In genomic region chr17:6863521-6863920, GRCm38 (mm10) we compare ENCODE assay signal across 18 mouse cellular contexts.
A peak's percentile ranks its signal among the peaks of the same experiment; 100 is the strongest.
DNase-seq lines count a peak whose midpoint lies in the region; ATAC-seq and TF ChIP-seq lines count a peak whose summit lies in the region.
"Had no signal": no experiment of that assay in that cellular context is flagged by ENCODE, and none has a peak within 500 bp of the region (broad histone marks: within the 10 kb centered on the region; RNA-seq: fewer than 3 reads in every experiment).

No protein-coding gene starts in this region.

- DNase-seq in heart, adult 2 months, result peak; percentile 48 to 50
- no peak for DNase-seq in heart, embryonic 10.5 days (ENCODE audit: low spot score)
- peak; percentile 23 to 35 for DNase-seq in heart, postnatal 14 days
- peak; percentile 59 for DNase-seq in lung, postnatal 10 days
- DNase-seq in urinary bladder, postnatal 4 days (ENCODE audit: low spot score in 2 of 2), result no peak
- no peak for DNase-seq in MN1 (ENCODE audit: low spot score)
- DNase-seq in embryo, embryonic 11 days, result no peak
- DNase-seq: adrenal gland, postnatal 25 days; B cell, adult 2 months; cerebellum, adult 8-10 months; gastrocnemius, postnatal 14 days; right cerebral cortex, postnatal 25 days; thymus, adult 18-20 months had no signal

- H3K4me1 ChIP-seq in heart, adult 2 months (ENCODE audit: control insufficient read depth, insufficient read depth, low read length), result no peaks in the 10 kb centered on the region
- H3K4me1 ChIP-seq in heart, embryonic 10.5 days, result peaks cover 21% of the 10 kb centered on the region
- H3K4me1 ChIP-seq in kidney, embryonic 15.5 days, result peaks cover 54% of the 10 kb centered on the region

- no peak overlapping the region for H3K9ac ChIP-seq in heart, adult 2 months (ENCODE audit: low read depth, low read length)
- no peak overlapping the region for H3K9ac ChIP-seq in kidney, embryonic 15.5 days
- H3K9ac ChIP-seq: embryonic facial prominence, embryonic 15.5 days; limb, embryonic 15.5 days; lung, embryonic 15.5 days; midbrain, embryonic 13.5 days had no signal

- H3K27me3 ChIP-seq in heart, adult 2 months (ENCODE audit: control insufficient read depth, insufficient read depth, low read length), result no peaks in the 10 kb centered on the region
- H3K27me3 ChIP-seq in heart, embryonic 10.5 days (ENCODE audit: insufficient read depth, poor library complexity, severe bottlenecking), result peaks cover 61% of the 10 kb centered on the region
- H3K27me3 ChIP-seq in kidney, embryonic 15.5 days, result no peaks in the 10 kb centered on the region
- H3K27me3 ChIP-seq: limb, embryonic 15.5 days; lung, embryonic 15.5 days had no signal

- 66% methylated on average over 6 of the region's 6 CpGs for WGBS in heart, adult 2 months
- 71% methylated on average over 6 of the region's 6 CpGs for WGBS in heart, embryonic 10.5 days
- 46% methylated on average over 6 of the region's 6 CpGs for WGBS in kidney, embryonic 15.5 days

- no peaks in the 10 kb centered on the region for H3K9me3 ChIP-seq in heart, embryonic 10.5 days
- no peaks in the 10 kb centered on the region for H3K9me3 ChIP-seq in kidney, embryonic 15.5 days (replicated peaks)
- H3K9me3 ChIP-seq: embryonic facial prominence, embryonic 15.5 days; limb, embryonic 15.5 days; lung, embryonic 15.5 days; midbrain, embryonic 13.5 days had no signal

- no peak for TF ChIP-seq EP300 in heart, adult 2 months (IDR thresholded peaks at IDR 0.05; ENCODE audit: insufficient read depth, low read depth, low read length)

- H3K79me2 ChIP-seq in heart, adult 2 months (replicated peaks; ENCODE audit: control insufficient read depth, insufficient read depth, low read length), result no peaks in the 10 kb centered on the region

- TF ChIP-seq POLR2A in heart, adult 2 months (IDR thresholded peaks at IDR 0.05; ENCODE audit: insufficient read depth, low read depth, low read length), result no peak

- no peak overlapping the region for H3K4me3 ChIP-seq in heart, adult 2 months
- H3K4me3 ChIP-seq in heart, embryonic 10.5 days, result no peak overlapping the region
- H3K4me3 ChIP-seq in kidney, embryonic 15.5 days (replicated peaks), result no peak overlapping the region
- H3K4me3 ChIP-seq: embryonic facial prominence, embryonic 15.5 days; limb, embryonic 15.5 days; lung, embryonic 15.5 days; midbrain, embryonic 13.5 days had no signal

- H3K4me2 ChIP-seq in kidney, embryonic 15.5 days, result no peak overlapping the region
- H3K4me2 ChIP-seq: embryonic facial prominence, embryonic 15.5 days; limb, embryonic 15.5 days; lung, embryonic 15.5 days; midbrain, embryonic 13.5 days had no signal

- no peak for TF ChIP-seq CTCF in heart, adult 2 months (IDR thresholded peaks at IDR 0.05)

- no peaks in the 10 kb centered on the region for H3K36me3 ChIP-seq in heart, adult 2 months (ENCODE audit: control insufficient read depth, insufficient read depth, low read length)
- H3K36me3 ChIP-seq in heart, embryonic 10.5 days, result no peaks in the 10 kb centered on the region
- H3K36me3 ChIP-seq in kidney, embryonic 15.5 days, result no peaks in the 10 kb centered on the region
- H3K36me3 ChIP-seq: embryonic facial prominence, embryonic 15.5 days; limb, embryonic 15.5 days; lung, embryonic 15.5 days; midbrain, embryonic 13.5 days had no signal

- peak overlapping the region; percentile 20; the same call in 1 of the 2 replicates for H3K27ac ChIP-seq in heart, adult 2 months
- no peak overlapping the region for H3K27ac ChIP-seq in heart, embryonic 10.5 days
- H3K27ac ChIP-seq in kidney, embryonic 15.5 days, result 0 out of 2 replicates have a peak overlapping the region, but pooled peaks have one; percentile 19
- H3K27ac ChIP-seq: embryonic facial prominence, embryonic 15.5 days; limb, embryonic 15.5 days; lung, embryonic 15.5 days; midbrain, embryonic 13.5 days had no signal

- ATAC-seq in kidney, embryonic 15.5 days (replicated peaks; ENCODE audit: low FRiP score), result no peak
- ATAC-seq: midbrain, embryonic 13.5 days had no signal

- intact Hi-C loops in heart, adult 2 months (cut with DNase I), result no loop called here
- intact Hi-C loops in heart, postnatal 14 days (cut with DNase I), result no loop called here

Comparison
In these comparisons a context has a peak if more than half of its experiments do, and no peak if none do; other contexts are left out.
1. DNase-seq: peak in heart, adult 2 months (2 of 2), heart, postnatal 14 days (2 of 2) and lung, postnatal 10 days (single experiment); none in heart, embryonic 10.5 days (single experiment), urinary bladder, postnatal 4 days (0 of 2), MN1 (single experiment) and embryo, embryonic 11 days (single experiment).